Mouse (Mus musculus): ENCODE results near the gene Uba52.
A peak's percentile ranks its signal among the peaks of the same experiment; 100 is the strongest.

The Uba52 gene

DNA sequence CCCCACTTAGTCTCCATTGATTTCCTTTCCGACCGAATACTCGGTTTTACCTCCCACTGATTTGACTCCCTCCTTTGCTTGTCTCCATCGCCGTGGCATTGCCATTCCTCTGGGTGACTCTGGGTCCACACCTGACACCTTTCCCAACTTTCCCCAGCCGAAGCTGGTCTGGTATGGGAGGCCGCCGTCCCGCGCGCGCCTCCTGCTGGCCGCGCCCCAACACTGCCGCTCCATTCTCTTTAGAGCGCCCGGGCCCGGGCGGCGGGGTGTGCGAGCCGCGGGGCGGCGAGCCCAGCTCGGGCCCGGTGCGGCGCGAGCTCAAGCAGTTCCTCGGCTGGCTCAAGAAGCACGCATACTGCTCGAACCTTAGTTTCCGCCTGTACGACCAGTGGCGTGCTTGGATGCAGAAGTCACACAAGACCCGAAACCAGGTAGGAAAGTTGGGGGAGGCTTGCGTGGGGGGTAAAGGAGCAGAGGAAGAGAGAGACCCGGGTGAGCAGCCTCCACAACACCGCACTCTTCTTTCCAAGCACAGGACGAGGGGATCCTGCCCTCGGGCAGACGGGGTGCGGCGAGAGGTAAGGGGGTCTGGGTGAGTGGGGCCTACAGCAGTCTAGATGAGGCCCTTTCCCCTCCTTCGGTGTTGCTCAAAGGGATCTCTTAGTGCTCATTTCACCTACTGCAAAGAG lies 7.4 kb downstream of the Uba52 start:
- peak; percentile 84 for DNase-seq (ENCODE audit: low spot score)

DNA sequence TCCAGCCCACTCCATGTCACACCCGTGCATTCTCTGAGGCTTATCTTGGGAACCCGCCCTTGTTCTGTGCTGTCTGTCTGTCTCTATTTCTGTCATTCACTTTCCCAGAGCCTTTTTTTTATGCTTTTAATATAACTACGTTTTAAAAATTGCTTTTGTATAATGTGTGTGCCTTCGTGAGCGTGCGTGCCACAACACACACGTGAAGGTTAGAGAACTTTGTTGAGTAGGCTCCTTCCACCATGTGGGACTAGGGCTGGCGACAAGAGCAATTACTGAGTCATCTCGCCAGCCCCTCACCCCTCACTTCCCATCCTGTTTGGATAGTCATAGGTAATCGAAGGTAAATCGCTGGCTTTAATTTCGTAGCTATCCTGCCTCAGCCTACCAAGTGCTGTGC lies 8.1 kb downstream of the Uba52 start:
- DNase-seq (ENCODE audit: low spot score), result no peak

DNA sequence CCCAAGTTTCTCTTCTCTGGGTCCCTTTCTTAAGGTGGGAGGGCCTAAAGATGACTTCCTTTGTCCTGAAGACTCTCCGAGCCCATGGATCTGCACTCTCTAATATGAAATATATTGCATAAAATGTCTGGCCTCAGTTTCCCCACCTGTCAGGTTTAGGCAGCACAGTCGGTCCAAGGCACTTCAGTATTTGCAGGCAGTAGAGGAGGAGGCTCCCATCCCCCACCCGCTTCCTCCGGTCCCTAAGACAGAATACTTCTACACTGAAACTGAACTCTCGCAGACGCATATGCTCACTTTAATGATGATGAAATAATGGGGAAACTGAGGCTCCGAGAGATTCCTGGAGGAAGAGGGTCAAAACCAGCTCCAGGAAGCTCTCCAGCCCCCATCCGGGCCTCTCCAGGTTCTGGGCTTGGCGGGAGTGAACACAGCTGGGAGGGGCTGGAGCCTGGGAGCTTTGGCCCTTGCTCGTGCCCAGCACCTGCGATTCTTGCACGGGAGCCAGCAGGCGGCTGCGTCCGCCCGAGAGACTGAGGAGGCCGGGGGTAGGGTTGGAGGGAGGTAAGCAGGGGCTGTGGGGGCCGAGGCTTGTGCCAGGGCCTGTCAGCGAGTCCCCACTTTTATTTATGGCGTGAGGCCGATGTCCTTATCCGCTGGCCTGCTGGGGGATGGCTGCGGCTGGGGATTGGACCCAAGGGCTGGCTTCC lies 8.6 kb downstream of the Uba52 start:
- DNase-seq (ENCODE audit: low spot score), result no peak

DNA sequence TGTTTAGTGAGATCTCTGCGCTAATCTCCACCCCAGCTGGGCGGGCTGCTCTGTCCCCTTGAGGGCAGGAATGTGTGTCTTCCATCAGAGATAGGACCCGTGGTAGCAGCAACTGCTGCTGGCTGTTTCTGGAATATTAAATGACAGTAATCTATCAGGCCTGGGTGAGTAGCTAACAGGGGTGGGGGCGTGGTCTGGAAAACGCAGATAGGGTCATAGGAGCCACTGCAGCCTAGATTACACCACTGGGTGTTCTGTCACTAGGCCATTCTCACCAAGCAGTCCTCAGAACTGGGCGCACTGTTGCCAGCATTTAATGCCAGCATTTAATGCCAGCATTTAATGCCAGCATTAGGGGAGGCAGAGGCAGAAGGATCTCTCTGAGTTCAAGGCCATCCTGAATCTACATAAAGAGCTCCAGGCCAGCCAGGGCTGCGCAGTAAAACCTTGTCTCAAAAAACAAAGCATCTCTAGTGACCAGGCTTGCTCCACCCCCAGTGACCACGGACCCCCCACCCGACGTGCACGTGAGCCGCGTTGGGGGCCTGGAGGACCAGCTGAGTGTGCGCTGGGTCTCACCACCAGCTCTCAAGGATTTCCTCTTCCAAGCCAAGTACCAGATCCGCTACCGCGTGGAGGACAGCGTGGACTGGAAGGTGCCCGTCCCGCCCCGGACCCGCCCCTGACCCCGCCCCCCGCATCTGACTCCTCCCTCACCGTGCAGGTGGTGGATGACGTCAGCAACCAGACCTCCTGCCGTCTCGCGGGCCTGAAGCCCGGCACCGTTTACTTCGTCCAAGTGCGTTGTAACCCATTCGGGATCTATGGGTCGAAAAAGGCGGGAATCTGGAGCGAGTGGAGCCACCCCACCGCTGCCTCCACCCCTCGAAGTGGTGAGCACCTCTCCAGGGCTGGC lies 10.0 kb downstream of the Uba52 start:
- no peak for DNase-seq (ENCODE audit: low spot score)

DNA sequence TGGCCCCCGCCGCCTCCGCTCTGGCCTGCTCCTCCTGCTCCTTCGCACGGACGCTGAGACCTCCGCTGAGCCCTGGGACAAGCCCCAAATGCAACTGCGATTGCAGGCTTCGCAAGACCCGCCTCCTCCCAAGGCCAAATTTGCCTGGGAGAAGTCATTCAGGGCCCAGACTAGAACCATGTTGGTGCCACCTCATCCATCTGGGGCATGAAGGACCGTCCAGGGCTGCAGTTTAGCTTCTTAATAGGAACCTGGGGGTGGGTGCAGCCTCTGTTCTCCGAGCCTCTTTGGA lies 14.9 kb downstream of the Uba52 start:
- DNase-seq (ENCODE audit: low spot score), result no peak

DNA sequence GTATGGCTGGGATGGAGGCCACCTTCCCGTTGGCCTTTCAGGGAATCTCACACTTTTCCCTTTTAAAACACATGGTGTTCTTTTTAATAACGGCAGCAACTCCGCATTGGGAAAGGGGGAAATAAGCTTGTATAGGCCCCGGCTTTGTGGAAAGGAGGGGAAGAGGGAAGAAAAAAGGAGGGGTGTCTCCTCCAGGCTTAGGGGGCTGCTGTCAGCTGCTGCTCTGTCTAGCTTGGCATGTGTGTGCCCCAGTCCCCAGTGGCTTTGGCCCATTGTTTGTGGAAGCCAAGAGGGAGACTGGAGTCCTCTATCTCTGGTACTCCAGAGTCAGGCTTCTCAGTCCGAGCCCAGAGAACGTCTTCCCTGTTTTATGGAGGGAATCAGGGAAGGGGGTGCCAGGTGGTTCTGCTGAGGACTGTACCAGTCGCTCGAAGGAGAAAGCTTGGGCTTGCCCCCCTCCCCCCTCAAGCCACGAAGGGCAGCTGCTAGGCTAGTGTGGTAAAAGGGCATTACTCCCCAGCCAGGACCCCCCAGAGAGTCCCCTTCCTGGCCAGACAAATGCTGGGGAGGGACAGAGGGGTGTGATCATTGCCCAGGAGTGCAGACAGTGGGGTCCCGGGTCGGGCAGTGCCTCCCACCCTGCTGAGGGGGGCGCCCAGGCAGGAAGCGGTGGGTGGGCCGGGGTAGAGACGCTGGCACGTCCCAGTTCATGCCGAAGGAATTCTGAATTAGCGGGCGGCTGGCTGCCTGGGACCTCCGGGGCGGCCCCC lies 15.4 kb downstream of the Uba52 start:
- DNase-seq (ENCODE audit: low spot score), result no peak

DNA sequence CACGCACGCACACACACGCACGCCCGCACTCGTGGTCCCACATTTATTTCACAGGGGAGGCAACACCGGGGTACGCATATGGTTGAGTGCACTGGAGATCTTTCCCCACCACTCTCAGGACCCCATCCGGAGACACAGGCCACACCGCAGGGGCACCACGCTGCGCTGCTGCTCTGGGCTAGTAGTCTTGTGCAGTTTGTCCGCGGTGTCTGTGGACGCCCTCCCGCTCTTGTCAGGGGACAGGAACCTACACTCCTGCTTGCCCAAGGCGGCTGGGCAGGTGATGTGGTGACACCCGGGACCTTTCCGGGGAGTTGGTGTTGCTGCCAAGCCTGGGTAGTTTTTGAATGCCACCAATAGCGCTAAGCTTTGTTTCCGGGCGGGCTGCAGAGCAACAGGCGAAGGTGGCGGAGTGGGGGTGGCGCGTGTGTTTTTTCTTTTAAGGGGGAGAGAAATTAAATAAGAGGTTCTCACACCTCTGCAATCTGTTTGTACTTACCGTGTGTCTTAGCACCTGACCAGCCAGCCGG lies 16.1 kb downstream of the Uba52 start:
- no peak for DNase-seq (ENCODE audit: low spot score)

DNA sequence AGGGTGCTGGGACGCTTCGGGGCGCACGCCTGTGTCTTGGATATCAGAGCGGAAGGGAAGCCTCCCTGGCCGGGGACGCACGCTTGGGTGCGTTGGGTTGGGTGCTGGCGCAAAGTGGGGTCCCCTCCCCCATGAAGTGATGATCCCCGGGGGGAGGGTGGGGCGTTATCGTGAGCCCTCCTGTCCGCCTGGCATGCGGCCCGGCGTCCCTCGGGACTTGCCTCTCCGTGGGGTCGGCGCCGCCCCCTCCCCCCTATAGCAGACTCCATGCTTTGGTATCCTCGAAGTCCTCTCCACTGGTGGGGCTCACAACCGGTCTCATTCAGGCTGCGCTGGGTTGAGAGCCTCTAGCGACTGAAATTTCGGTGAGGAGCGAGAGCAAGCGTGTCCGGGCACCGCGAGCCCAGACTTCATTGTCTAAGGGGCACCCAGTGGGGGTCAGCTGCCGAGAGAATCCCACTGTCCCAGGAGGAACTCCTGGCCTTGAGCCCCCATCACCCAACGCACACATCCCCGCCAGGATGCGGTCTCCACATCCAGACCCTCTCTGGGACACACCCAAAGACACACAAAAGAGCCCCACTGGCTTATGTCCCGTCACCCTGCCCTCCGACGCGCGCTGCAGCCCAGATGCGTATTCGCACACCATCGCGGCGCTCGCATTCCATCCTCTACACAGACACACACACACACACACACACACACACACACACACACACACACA lies 16.7 kb downstream of the Uba52 start:
- no peak for DNase-seq (ENCODE audit: low spot score)

DNA sequence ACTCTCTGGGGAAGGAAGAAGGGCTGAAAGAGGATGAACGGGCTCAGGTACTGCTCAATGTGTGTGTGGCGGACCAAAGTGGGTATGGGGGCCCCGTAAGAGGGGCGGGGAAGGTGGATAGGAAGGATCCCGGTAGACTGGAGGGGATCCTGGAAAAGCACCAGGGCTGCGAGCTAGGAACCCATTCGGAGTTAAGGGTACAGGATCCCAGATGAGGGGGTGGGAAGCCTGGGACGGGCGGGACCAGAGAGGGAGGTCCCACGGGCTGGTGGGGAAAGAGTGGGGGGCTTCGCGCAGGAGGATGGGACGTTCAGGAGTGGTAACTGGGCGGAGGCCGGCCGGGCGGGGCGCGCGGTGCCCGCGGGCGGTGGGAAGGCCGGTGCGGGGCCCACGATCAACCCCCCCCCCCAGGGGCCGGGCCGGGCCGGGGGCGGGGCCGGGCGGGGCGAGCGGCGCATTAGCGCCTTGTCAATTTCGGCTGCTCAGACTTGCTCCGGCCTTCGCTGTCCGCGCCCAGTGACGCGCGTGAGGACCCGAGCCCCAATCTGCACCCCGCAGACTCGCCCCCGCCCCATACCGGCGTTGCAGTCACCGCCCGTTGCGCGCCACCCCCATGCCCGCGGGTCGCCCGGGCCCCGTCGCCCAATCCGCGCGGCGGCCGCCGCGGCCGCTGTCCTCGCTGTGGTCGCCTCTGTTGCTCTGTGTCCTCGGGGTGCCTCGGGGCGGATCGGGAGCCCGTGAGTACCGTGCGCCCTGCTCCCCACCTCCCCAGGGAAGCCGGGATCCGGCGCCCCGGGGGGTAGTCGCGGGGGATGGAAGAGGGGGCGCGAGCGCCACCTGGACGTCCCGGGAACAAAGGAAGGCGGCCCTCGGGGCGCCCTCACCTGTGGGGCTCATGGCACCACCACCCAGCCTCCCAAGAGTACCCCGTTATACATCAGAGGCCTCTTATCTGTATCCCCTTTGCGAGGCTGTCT lies 17.6 kb downstream of the Uba52 start, which contains the start of gene Crlf1:
TSS of gene Crlf1 (plus strand) at position 495 of the 977 bp plus-strand sequence.
- no peak for DNase-seq (ENCODE audit: low spot score)

DNA sequence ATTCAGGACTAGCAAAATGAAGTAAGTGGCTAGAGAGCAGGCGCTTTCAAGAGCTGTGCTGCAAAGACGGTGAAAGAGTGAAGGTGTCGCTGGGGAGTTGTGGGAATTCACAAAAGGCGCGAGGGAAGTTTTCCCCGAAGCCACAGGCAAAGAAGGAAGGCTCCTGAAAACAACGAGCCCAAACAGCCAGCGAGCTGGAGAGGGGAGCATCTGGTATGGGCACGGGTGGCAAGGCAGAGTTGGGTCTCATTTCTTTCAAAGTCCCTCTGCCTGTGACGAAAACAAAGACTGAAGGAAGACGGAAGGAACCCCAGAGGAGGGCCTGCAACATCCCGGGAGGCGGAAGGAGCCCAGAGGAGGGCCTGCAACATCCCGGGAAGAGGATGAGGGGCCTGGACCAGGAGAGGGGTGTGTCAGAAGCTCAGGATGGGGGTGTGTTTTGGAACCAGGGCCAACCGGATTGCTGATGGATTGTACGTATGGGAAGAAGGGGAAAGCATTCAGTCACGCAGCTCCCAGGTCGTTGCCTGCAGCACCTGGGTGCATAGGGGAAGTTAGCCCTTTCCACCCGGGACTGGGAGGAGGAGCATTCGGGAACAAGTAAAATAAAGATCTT lies 19.6 kb downstream of the Uba52 start:
- no peak for DNase-seq (ENCODE audit: low spot score)

DNA sequence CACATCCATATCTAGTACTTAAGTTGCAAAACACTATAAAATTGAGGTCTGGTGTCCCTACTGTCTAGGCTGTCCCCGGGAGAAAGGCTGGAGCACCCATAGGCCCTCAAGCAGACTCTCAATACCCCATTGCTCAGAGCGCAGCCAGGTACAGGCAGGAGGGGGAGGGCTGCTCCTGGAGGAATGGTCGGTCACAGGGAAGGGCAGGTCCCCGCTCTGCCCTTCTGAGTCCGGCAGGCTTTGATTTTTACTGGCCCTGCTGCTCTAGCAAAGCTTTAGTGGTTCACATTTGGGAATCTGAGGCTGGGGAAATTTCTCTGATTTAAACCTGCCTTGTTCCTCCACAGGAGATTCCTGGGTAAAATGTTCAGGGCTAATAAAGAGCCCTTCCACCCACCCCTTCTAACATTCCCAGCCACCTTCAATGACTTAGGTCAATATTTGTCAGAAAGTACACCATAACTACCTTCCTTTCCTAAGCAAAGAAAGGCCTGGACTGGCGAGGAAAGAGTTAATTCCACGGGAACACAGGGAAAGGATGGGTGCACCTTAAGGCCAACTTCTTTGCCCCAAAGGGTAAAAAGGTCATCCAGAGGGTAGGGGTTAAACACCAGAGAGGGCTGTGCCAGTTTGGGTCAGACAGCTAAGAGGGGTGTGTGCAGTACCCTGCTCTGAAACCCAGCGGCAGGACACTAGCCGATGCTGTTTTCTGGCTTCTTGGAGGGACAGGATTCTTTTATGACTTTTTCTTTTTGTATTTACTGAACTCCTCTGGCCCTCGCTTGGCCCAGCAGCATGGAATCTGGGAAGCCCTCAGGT lies 20.3 kb downstream of the Uba52 start:
- DNase-seq (ENCODE audit: low spot score), result no peak

DNA sequence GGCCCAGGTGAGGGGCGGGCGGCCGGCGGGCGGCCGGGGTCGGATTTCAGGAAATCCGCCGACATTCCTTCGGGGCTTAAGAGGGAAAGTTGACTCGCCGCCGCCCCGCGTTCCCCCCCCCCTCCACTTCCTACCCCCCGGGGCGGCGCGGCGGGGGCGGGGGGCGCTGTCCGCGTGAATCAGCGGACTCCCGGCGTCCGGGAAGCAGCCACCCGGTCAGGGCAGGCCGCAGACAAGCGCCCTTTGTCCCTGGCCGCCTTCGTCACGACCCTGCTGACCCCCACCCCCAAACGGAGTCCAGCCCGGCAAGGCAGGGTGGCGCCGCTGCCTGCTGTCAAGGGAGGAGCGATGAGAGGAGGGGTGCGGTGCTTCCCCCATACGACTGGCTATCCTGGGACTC lies 21.0 kb downstream of the Uba52 start:
- no peak for DNase-seq (ENCODE audit: low spot score)

DNA sequence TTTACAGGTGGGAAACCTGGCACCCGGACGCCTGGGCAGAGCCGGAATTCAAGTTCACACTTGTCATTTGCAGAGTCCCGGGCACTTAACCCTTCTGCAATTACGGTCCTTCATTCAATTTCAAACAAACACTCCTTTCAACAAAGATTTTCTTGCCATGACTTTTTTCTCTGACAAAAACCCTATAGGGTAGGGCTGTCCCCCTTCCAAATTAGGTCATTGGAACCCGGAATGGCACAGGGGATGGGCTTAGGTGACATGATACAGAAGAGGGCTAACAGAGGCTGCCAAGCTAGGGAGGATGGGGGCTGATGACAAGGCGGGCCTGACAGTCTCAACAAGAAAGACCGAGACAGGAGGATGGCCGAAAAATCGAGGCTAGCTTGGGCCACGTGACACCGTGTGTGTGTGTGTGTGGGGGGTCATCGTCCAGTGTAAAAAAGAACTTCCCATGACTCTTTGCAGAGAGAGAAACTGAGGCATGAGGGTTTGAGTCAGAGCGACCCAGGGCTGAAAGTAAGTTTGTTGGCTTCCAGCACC lies 21.6 kb downstream of the Uba52 start:
- DNase-seq (ENCODE audit: low spot score), result no peak

DNA sequence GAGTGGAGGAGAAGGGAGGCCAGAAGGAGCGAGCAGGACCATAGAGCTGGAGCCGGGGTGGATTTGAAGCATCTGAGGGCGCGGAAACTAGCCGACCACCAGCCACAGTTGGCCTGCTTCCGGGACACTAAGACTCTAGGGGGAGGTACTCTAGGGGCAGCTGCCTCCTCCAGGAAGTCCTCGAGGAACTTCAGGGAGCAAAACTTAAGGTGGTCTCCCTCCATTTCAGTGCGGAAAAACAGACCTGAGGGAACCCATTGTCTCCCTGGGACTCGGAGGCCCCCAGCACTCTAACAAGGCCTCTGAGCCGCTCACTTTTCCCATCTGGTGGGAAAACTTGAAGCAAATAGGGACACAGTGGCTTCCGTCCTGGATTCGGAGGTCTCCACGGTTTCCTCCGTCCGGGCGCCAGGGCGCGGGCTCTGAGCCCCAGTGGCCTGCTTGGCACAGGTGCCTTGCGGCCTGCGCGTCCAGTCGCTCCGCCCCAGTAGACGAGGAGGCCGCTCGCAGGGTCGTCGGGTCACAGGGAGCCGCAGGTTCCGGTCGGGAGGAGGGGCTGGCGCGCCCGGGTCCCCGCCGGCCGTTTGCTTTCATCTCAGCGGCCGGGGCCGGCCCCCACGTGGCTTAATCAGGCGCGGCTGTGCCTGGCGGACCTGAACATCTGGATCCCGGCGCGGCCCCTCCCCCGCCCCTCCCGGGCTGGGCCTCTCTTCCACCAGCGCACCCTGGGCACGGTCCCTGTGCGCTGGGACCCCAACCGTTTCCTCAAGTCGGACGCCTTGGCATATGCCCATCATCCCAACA lies 22.4 kb downstream of the Uba52 start:
- DNase-seq (ENCODE audit: low spot score), result no peak

DNA sequence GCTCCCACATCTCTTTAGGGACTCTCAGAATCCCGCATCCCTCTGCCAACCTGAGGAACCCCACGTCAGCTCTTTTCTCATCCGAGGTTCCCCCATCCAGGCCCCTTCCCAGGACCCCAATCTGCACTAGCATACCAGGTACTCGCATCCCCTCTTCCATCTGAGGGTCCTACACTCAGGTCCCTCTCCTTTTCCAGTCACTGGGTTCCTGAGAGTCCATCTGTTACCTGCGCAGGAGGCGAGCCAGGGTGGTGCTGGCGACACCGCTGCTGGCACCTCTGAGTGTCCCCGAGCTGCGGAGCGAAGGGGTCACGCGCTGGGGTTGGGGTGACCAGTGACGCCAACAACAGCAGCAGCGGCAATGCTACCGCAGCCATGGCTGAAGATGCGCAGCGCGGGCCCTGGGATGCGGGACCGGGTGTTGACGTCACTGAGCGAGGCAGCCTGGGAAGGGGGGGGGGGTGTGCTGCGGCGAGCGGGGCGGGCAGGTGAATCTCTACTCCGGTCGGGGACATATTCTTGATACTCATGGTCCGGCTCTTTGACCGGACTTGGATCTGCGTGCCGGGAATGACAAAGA lies 23.6 kb downstream of the Uba52 start, which contains the start of gene Tmem59l:
TSS of gene Tmem59l (minus strand) at position 418 of the 580 bp plus-strand sequence.
- DNase-seq (ENCODE audit: low spot score), result no peak

DNA sequence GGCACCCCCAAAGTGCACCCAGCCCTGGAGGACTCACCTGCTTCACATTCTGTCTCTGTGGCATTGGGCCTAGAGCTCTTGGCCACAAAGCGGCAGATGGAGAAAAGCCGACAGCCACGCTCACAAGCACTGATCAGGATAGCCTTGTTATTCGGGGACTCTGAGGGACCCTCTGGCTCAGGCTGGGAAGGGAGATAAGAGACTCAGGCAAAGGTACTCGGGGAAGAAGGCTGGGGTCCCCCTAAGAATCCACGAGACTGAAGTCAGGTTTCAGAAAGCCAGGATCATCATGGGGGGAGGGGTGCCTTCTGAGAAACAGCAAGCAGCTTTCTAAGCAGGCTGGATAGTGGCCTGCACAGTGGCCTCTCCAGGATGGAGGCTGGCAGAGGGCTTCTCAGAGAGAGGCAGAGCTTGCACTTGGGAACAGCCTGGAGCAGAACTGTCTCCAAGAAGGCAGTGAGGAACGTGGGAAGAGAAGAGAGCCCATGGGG lies 24.4 kb downstream of the Uba52 start:
- no peak for DNase-seq (ENCODE audit: low spot score)

DNA sequence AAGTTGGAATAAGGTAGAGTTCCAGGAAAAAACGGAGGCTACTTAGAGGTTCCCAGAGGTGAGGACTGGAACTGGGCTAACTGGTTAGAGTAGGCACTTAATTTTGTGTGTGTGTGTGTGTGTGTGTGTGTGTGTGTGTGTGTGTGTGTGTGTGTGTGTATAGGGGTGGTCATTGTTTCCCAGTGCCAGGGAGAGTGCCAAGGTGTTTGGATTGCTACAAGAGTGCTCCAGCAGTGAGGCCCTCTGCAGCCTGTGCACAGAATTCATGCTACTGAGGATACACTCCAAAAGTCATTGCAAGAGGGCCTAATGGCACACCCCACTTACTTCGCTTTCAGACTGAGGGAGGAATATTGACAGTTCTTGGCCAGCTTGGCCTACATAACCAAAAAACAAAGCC lies 27.7 kb downstream of the Uba52 start:
- no peak for DNase-seq (ENCODE audit: low spot score)
